Mouse (Mus musculus) adrenal gland, postnatal 14 days (tissue): ENCODE measurements at regions not wholly inside any gene's neighbourhood (a gene's known extent, or its start where the extent isn't known, plus 50 kb on each side); places are given as distances from the start of the nearest gene placed in this dataset.
"Not testable (repeated sequence)": the region's sequence is repeated elsewhere in the genome, so short reads cannot be mapped to it uniquely, and the experiment has no call there.

Experiments
- DNase-seq: peaks from one replicate; pipeline ENCODE4 v3.0.0; 2021; ENCODE audit warnings: mixed read lengths

DNA sequence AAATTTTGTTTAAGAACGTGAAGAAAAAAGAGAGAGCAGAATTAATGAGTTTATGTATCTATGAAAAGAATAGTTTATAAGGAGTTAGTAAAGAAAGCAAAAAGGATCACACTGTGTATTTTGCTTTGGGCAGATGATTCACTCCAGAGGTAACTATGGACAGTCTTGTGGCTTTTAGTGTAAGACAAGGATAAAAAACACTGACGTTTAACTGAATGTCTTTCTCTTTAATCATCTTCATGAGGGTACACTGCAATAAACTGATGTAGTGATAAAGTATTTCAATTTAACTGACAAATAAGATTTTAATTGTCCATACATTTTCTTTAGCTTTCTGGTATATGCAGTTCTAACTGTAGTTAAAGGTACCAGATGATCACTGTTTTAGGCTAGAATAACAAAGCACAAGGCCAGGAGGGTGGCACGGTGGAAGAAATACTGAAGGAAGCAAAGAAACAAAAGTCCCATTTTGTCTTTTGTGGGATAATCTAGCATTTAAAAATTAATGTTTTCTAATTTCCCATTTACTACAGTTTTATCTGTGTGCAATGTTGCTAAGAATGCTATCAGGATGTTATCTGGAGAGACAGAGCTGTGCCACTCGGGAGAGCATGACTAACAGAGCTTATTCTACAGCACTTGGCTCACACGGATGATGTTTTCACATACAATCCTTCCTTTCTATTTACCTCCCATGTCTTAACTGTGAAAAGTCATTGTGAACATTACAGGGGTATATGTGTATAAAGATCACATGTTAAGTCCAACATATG lies 232.4 kb upstream of the Tusc1 start:
- DNase-seq = no peak

DNA sequence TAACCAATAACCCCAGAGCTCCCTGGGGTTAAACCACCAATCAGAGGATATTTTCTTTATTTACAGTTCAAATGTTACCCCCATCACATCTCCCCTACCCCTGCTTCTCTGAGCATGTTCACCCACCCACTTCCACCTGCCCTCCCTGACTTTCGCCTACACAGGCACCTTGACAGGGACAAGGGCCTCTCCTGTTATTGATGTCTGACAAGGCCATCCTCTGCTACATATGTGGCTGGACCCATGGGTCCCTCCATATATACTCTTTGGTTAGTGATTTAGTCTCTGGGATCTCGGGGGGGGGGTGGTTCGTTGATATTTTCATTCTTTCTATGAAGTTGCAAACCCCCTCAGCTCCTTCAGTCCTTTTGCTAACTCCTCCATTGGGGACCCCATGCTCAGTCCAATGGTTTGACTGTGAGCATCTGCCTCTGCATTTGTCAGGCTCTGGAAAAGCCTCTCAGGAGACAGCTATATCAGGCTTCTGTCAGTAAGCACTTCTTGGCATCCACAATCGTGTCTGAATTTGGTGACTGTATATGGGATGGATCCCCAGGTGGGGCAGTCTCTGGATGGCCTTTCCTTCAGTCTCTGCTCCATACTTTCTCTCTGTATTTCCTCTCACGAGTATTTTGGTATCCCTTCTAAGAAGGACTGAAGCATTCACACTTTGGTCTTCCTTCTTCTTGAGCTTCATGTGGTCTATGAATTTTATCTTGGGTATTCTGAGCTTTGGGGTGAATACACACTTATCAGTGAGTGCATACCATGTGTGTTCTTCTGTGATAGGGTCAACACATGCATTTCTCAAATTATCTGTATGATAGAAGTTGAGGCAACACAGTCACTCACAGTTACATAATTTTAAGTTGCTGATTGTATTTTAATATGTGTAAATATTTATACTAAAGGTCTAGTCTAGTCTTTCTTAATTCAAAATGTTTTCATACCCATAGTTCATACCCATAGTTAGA lies 220.8 kb upstream of the Tusc1 start:
- DNase-seq = no peak

DNA sequence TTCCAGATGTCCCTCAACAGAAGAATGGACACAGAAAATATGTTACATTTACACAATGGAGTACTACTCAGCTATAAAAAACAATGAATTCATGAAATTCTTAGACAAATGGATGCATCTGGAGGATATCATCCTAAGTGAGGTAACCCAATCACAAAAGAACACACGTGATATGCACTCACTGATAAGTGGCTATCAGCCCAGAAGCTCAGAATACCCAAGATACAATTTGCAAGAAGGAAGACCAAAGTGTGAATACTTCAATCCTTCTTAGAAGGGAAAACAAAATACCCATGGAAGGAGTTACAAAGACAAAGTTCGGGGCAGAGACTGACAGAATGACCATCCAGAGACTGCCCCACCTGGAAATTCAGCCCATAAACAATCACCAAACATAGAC lies 219.9 kb upstream of the Tusc1 start:
- DNase-seq = not testable (repeated sequence)

DNA sequence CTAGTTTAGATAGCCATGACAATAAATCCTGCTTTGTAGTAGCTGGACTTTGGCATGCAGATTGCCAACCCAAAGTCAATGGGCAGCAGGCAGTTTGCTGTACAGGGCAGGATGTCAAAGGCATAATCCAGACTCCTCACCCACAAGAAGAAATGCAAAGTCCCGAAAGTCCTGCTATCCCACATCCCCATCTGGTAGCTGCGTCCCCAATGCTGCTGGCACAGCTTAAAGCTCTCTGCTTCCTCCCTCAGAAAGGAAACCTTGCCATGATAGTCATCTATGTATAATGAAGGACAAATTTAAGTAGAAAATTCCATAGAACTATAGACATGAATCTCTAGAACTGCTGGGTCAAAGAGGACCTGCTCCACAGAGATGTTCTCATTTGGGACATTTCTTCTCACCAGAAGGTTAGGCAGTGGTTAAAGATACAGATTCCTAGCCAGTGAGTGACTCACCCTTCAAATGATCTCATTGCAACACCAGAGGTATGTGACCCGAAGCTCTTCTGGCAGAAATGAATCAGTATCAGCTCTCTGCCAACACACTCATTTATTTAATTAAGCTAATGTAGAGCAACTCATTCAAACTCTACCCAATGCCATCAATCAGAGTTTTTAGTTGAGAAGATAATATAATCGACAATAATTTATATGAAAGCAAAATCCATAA lies 217.3 kb upstream of the Tusc1 start:
- peak; percentile 17 for DNase-seq

DNA sequence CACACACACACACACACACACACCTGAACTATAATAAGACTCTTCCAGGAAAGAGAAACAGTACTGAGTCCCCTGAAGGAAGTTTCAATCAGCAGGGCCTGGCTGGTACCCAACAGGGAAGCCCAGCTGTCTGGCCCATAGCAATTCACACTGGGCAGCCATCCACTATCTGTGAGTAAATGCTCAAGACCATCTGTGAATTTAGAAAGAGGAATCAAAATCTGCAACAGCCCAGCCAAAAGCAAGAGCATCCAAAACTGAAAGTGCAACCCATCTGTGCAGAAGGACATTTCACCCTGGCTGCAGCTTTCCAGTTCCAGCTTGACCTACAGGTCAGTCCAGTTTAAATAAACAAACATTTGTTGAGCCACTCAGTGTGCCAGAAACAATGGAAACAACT lies 215.8 kb upstream of the Tusc1 start:
- DNase-seq = peak; percentile 15

DNA sequence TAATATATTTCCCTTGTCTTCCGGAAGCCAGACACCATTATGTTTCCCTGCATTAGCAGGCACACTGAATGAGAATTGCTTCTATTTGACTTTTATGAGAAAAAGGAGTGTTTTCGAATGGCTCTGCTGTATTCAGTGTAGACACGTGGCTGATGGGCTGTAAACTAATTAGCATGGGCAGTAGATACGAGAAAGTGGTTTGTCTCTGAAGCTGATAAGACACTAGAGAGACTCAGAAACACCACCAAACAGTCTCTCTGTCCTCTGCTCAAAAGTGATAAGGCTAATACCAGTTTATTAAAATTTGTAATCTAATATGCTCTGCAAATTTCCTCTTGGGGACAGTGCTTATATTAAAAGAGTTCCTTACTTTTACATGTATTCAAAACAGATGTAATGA lies 205.3 kb upstream of the Tusc1 start:
- DNase-seq = no peak

DNA sequence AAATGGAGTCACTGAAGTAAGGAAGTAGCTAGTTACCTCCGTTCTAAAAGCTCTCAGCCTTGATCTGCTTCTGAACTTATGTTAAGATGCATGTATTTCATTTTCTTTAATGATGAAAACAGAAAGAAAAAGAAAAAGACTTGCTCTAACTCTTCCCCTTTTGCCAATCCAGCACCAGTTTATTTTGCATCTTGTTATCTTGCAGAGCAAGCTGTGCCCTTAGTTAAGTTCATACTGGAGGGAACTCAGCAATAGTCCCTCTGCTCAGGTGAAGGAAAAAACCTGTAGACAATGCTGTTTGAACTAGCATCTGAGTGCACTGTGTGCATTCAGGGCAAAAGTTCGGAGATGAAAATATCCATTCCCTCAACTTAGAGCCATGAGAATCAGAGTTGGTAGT lies 192.1 kb upstream of the Tusc1 start:
- no peak for DNase-seq

DNA sequence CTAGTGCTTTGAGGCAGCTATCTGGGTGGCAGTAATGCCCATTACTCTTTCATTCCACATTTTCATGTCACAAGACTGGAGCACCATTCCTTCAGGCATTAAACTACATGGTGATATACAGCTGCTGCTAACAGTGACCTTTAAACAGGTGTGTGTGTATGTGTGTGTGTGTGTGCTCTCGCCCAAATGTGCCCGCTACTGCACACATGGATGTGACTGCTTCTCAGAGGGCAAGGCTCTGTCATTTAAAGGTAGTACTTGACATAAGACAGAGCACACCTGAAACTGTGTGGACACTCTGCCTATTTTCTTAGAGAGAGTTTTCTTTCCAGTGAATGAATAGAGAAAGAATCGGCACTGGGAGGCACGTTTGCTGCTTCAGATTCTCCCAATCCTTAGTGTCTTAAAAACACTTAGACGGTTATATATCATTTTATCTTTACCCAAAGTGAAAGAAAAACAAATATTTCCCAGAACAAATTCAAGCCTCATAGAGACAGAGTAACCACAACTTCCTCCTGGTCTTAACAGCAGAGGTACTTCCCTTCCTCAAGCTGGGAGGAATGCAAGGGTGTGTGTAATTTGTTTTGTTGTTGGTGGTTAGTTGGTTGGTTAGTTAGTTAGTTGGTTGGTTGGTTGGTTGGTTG lies 185.3 kb upstream of the Tusc1 start:
- no peak for DNase-seq

DNA sequence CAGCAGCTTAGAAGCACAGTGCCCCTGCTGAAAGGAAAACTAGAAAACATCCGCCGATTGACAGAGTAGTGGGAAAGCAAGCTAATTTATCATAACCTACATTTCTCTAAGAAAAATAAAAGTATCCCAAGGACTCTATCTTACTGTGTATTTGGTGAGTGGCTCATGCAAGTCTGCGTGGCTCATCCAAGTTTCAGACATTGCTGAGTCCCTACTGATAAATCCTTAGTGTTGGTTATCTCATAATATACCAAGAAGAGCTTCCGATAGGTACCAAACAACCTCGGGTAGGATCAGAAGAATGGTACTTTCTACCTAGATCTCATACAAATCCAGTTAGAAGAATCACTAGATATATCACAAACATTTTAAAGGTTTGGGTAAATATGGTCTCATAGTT lies 183.6 kb upstream of the Tusc1 start:
- DNase-seq = no peak

DNA sequence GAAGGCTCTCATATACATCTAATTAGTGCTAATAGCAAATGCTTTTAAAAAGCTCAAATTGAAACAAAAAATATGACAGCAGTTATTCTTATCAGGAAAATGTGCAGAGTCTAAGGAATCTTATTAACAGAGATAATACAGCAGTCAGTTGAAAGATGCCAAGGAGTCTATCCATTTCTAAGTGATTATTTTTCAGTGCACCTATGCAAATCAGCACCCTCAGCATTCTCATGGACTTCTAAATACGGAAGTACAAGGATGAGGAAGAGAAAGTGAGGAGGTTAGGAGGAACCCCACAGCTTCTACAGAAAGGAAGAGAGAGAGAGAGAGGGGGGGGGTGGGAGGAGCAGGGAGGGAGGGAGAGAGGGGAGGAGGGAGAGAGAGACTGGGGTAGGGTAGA lies 175.5 kb upstream of the Tusc1 start:
- DNase-seq = no peak

DNA sequence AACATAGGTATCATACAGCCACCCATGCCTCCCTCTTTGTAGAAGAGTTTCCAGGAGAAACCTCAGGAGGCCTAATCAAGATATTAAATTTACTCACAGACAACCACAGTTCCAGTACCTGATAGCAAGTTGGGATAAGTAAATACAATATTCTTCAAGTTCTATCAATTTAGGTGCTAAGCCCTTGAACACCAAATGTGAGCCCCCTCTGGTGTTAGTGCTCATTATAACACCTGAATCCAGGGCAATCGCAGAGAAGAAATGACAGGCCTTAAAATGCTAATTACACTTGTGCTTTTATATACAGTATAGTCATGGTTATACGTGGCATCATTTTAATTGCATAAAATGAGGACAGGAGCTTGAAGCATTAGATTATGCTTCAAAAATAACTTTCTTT lies 161.6 kb upstream of the Tusc1 start:
- DNase-seq = peak; percentile 4

DNA sequence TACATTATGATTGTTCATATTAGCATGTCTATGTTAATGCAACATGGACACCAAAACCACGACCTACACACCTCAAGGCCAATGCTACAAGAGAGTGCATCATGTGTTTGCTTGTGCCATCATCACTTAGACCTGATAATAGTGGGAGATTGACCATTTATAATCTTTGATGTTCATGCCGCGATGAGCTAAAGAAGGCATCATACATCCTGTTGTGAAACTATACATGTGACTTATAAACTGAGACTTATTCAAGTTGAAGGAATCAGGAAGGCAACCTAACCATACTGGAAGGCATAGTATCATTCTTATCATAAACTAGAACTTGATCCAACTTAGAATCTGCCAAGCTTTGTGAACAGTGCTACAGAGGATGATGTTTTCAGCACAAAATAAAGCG lies 159.0 kb upstream of the Tusc1 start:
- no peak for DNase-seq

DNA sequence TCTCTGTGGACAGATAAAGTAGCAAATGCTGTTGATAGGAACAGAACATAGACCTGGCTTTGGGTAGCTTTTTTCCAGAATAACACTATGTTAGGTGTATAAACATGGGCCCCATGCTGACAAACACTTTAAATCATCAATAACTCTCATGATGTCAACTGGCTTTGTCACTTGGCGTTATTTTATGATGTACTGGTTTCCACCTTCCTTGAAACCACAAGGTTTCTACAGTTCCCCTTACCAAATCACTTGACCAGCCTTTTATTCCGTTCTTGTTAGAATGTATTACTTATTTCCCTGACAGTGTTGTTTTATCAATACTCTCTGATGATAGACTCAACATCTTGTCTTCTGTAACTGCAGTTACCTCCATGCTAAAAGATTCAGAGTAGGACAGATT lies 158.6 kb upstream of the Tusc1 start:
- DNase-seq = no peak

DNA sequence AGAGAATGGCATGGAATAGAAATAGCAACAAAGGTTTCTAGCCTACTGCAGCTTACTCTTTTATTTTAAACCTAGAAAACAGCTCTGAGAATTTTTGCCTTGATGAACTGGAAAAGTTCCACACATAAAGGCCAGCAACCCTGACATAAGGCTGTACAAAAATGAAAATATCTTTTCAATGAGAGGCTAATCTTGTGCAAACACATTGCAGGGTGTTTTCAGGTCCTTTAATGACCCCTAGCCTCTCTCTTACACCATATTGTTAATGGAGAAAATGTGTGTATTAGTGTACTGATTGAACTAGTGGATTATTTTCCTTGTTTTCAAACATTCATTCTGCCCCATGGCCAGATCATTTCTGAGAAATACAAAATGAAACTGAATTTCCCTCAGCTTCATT lies 158.0 kb upstream of the Tusc1 start:
- DNase-seq = no peak

DNA sequence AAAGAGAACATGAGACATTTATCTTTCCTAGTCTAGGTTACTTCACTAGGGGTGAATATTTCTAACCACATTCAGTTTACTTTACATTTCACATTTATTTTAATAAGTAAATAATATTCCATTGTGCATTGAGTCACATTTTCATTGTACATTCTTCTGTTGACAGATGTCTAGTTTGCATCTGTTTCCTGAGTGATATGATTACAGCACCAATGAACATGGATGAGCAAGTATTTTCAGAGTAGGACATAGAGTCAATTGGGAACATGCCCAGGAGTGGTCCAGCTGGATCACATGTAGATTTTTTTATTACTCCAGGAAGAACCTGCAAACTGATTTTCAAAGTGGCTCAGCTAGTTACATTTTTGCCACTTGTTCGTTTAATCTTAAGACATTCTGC lies 153.3 kb upstream of the Tusc1 start:
- no peak for DNase-seq

DNA sequence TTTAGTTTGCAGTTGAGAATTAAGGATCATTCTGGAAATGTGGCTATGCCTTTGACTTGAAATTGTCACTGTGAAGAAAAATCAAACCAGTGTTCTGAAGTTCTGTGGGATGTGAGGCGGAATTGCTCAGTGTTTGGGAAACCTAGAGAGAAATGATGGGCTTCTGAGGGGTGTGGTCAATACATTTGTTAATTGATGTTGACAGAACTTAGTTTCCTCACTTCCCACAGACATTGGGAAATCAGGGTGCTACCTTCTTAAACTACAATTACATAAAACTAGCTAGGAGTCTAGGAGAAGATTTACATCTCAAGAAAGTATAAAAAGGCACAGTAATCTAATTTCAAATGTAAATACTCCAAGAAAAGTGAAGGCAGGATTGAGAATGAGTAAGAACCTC lies 151.1 kb upstream of the Tusc1 start:
- no peak for DNase-seq

DNA sequence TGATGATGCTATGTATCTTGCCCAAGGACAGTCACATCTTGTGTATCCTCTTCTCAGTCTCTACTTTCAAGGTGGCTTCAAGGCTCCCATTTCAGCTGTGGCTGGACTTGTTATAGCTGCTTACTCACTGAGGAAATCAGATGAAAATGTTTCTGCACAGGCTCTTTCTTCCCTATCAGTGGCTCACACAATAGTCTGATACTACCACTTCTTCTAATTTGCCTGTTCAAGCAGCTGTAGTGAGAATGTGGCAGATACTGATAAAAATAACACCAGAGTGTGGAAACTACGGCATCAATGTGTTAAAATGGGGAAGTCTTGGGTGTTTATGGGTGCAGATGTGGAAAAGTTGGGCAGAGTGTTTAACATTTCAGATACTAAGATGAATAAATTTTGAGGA lies 145.9 kb upstream of the Tusc1 start:
- DNase-seq = no peak

DNA sequence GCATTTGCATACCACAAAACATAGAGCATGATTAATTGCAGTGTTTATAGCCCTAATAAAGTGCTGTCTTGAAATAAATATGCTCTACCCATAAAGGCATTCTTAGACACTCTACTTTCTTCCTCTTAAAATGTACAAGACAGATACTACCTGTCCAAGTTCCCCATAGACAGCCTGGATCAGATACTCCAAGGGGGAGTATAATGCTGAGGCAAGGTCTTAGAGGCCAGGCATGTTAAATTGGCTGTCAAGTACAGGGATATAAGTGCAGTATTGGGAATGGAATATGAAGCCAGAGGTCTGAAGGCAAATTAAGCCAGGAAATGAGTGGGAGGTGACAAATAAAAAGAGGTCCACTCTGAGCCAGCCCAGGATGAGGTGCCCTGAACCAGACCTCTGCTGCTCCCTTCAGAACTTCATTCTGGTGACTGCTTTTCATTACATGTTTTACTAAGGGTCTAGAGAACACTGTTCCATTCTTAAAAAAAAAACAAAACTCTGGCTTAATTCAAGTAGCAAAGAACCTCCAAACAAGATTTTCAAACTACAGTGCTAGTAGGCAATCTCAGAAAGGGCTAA lies 142.0 kb upstream of the Tusc1 start:
- DNase-seq = no peak

DNA sequence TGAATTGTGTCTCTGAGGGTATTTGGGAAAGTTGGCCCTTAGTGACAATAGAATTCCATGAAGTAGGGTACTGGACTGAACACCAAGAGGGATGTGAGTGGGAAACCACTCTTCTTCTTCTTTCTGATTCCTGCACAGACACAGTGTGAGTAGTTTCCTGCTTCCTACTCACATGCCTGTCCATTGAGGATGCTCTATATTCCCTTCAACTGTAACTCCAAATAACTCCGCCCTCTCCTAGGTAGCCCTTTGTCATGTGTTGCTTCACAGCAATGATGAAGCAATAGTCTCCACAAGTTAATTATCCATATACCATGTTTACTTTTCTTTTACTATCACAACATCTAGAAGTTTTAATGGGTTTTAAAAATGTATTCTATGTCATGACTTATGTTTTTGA lies 132.7 kb upstream of the Tusc1 start:
- DNase-seq = no peak

DNA sequence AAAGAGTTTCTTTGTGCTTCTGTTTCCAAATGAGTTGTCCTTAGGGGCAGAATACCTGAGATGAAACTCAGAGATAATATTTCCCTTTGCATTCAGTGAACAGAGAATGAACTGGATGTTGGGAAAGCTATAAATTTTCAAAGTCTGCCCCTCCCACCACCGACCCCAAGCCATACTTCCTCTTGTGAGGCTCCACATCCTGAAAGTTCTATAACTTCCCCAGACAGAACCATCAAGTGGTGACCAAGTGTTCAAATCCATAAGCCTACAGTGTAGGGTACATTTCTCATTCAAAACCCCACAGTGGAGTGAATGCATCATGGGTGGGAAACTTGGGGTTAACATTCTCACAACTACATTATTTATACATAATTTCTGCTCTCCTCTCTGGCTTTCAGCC lies 132.1 kb upstream of the Tusc1 start:
- no peak for DNase-seq

DNA sequence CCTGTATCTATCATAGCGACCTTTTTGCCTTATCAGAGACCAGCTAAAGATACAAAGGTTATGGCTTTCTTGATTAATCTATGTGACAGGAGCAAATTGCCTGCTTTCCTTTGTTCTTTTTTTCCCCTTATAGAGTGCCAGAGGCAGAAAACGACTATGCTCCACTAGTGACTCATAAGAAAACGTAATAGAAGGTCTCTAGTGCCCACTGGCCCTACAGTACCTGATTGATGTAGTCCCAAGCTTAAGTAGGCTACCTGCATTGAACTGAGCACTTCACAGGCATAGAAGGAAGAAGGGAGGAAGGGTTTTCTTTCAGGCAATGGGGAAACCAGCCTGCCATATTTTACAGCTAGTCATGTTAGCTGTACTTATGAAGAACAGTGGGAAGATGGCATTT lies 116.0 kb upstream of the Tusc1 start:
- DNase-seq = no peak

DNA sequence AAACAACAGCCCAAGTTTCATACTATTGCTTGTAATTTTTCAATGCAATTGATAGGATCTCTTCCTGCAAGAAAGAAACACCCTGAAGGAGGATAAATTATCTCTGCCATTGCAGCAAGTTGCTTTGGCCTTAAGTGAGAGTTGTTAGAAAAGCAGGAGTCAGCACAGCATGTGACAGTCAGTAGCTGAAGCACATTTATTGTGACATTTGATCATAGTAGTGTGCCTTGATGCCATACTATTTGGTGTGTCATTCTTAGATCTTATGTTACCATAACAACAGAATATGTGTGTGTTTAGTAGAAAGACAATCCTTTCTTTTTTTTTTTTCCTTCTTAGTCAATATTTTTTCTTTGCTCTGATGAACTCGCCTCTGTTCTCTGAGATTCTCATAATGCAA lies 115.5 kb upstream of the Tusc1 start:
- DNase-seq = no peak
